Mouse (Mus musculus) forebrain, embryonic 11.5 days (tissue): ENCODE data around the gene Nell1. TPM values are rescaled to one million over a fixed set of nuclear protein-coding genes. Genes with fewer than 3 reads are reported as not detected.

ENCODE experiments used
- ATAC-seq: fragments of 200-750 bp; cut with Nextera tagmentation; replicated peaks from 2 replicates; pipeline ENCODE4 v1.8.0; 2017; ENCODE audit warnings: moderate TSS enrichment; ENCODE audit not compliant: low FRiP score
- DNase-seq: peaks from one replicate; pipeline ENCODE4 v3.0.0-alpha.2; 2017; ENCODE audit warnings: low spot score
- H3K27ac ChIP-seq: fragments of 300-500 bp; sonication (generic); 2 replicates; pipeline ENCODE4 v1.5.1; 2014; ENCODE audit warnings: low read depth, low read length
- H3K27me3 ChIP-seq: fragments of 300-500 bp; sonication (generic); 2 replicates; pipeline ENCODE4 v1.6.1; 2014; ENCODE audit warnings: mild to moderate bottlenecking, low read length, mixed read lengths; ENCODE audit not compliant: control insufficient read depth, insufficient read depth
- H3K36me3 ChIP-seq: fragments of 300-500 bp; sonication (generic); 2 replicates; pipeline ENCODE4 v1.6.1; 2014; ENCODE audit warnings: mild to moderate bottlenecking, low read length, moderate library complexity, mixed read lengths; ENCODE audit not compliant: control insufficient read depth, insufficient read depth
- H3K4me1 ChIP-seq: fragments of 300-500 bp; sonication (generic); replicated peaks from 2 replicates; pipeline ENCODE4 v1.6.1; 2014; ENCODE audit warnings: low read length, mixed read lengths; ENCODE audit not compliant: control insufficient read depth, insufficient read depth
- H3K4me2 ChIP-seq: fragments of 300-500 bp; sonication (generic); 2 replicates; pipeline ENCODE4 v1.6.1; 2014; ENCODE audit warnings: low read depth, mild to moderate bottlenecking, low read length, moderate library complexity, mixed read lengths; ENCODE audit not compliant: severe bottlenecking
- H3K4me3 ChIP-seq: fragments of 300-500 bp; sonication (generic); 2 replicates; pipeline ENCODE4 v1.5.1; 2014; ENCODE audit warnings: low read depth, low read length
- H3K9ac ChIP-seq: fragments of 300-500 bp; sonication (generic); 2 replicates; pipeline ENCODE4 v1.6.1; 2014; ENCODE audit warnings: low read length
- H3K9me3 ChIP-seq: fragments of 300-500 bp; sonication (generic); 2 replicates; pipeline ENCODE4 v1.6.1; 2016; ENCODE audit warnings: low read length, mixed read lengths; ENCODE audit not compliant: control insufficient read depth
- WGBS: fragments of 180-500 bp; shearing (Covaris S2); extraction: QIAGEN DNeasy Blood & Tissue Kit; methylation state at CpG from one replicate; pipeline ENCODE4 v1.1.7; 2014; 5-methylcytosine and 5-hydroxymethylcytosine counted together
- polyA plus RNA-seq: library from polyadenylated mRNA; unstranded; fragments of >200 nt; fragmentation: Nextera tagmentation; extraction: Ambion mirVana; gene quantifications from 2 replicates; pipeline ENCODE4 v1.2.1, GENCODE M21; 2014

Gene Nell1
- polyA plus RNA-seq, 1 experiment from 2014 or later: 0.92 TPM

GRCm38 (mm10) chr7:50551426-50551825 is 576.8 kb downstream of the Nell1 start:
- Histone ChIP-seq H3K4me3 (no peak overlapping the region), H3K9ac (no peak overlapping the region), H3K4me1 (no peaks in the 10 kb centered on the region), H3K36me3 (no peaks in the 10 kb centered on the region), H3K27ac (no peak overlapping the region), H3K9me3 (no peaks in the 10 kb centered on the region), H3K27me3 (no peaks in the 10 kb centered on the region), H3K4me2 (no peak overlapping the region)
- WGBS: 81% methylated on average over 4 of the region's 4 CpGs
- no peak for DNase-seq
- ATAC-seq: no peak

GRCm38 (mm10) chr7:50562708-50563107 is 588.0 kb downstream of the Nell1 start:
- no peak overlapping the region for H3K27ac ChIP-seq
- ATAC-seq (no peak), DNase-seq (no peak)
- H3K4me3 ChIP-seq: no peak overlapping the region
- 83% methylated on average over 3 of the region's 3 CpGs for whole genome bisulfite sequencing
- no peak overlapping the region for H3K4me2 ChIP-seq
- no peaks in the 10 kb centered on the region for H3K27me3 ChIP-seq
- no peak overlapping the region for H3K9ac ChIP-seq
- H3K9me3 ChIP-seq: no peaks in the 10 kb centered on the region
- no peaks in the 10 kb centered on the region for H3K36me3 ChIP-seq
- no peaks in the 10 kb centered on the region for H3K4me1 ChIP-seq

- H3K9ac ChIP-seq: no peak overlapping the region
- H3K27me3 ChIP-seq: no peaks in the 10 kb centered on the region
- H3K4me2 ChIP-seq: no peak overlapping the region
- no peaks in the 10 kb centered on the region for H3K36me3 ChIP-seq
- H3K4me3 ChIP-seq: no peak overlapping the region
- DNase-seq (no peak), ATAC-seq (no peak)
- no peaks in the 10 kb centered on the region for H3K4me1 ChIP-seq
- 81% methylated on average over 7 of the region's 7 CpGs for WGBS
- no peaks in the 10 kb centered on the region for H3K9me3 ChIP-seq
- H3K27ac ChIP-seq: no peak overlapping the region
Measured at GRCm38 (mm10) chr7:50573841-50574240, 599.2 kb downstream of the Nell1 start.

GRCm38 (mm10) chr7:50588642-50589424 is 614.2 kb downstream of the Nell1 start:
- Histone ChIP-seq H3K36me3 (no peaks in the 10 kb centered on the region), H3K9ac (no peak overlapping the region), H3K27ac (no peak overlapping the region), H3K9me3 (no peaks in the 10 kb centered on the region), H3K4me3 (no peak overlapping the region), H3K27me3 (no peaks in the 10 kb centered on the region), H3K4me1 (no peaks in the 10 kb centered on the region), H3K4me2 (no peak overlapping the region)
- DNase-seq (no peak), ATAC-seq (no peak)
- WGBS: 69% methylated on average over 8 of the region's 8 CpGs

GRCm38 (mm10) chr7:50598890-50599289 is 624.2 kb downstream of the Nell1 start, which contains the start of gene 4933405O20Rik:
TSS of gene 4933405O20Rik (plus strand) at chr7:50599190.
- WGBS: 86% methylated on average over 3 of the region's 3 CpGs
- no peak for ATAC-seq
- no peak within 1 kb of the TSS for H3K27ac ChIP-seq
- no peak within 1 kb of the TSS for H3K4me2 ChIP-seq
- DNase-seq: no peak
- no peak within 1 kb of the TSS for H3K4me3 ChIP-seq
- H3K9me3 ChIP-seq: no peaks in the 10 kb centered on the region
- no peaks in the 10 kb centered on the region for H3K27me3 ChIP-seq
- H3K4me1 ChIP-seq: no peaks in the 10 kb centered on the region
- H3K9ac ChIP-seq: no peak within 1 kb of the TSS
- no peaks in the 10 kb centered on the region for H3K36me3 ChIP-seq

GRCm38 (mm10) chr7:50614101-50614500 is 639.4 kb downstream of the Nell1 start:
- Histone ChIP-seq H3K9ac (no peak overlapping the region), H3K4me3 (no peak overlapping the region), H3K27me3 (no peaks in the 10 kb centered on the region), H3K4me2 (no peak overlapping the region), H3K9me3 (no peaks in the 10 kb centered on the region), H3K4me1 (no peaks in the 10 kb centered on the region), H3K36me3 (no peaks in the 10 kb centered on the region), H3K27ac (no peak overlapping the region)
- 82% methylated on average over 2 of the region's 2 CpGs for WGBS
- DNase-seq (no peak), ATAC-seq (no peak)

GRCm38 (mm10) chr7:50629186-50629585 is 654.5 kb downstream of the Nell1 start:
- Histone ChIP-seq H3K27me3 (no peaks in the 10 kb centered on the region), H3K9me3 (no peaks in the 10 kb centered on the region), H3K4me2 (no peak overlapping the region), H3K36me3 (no peaks in the 10 kb centered on the region), H3K9ac (no peak overlapping the region), H3K4me1 (no peaks in the 10 kb centered on the region), H3K27ac (no peak overlapping the region), H3K4me3 (no peak overlapping the region)
- 60% methylated on average over 3 of the region's 3 CpGs for WGBS
- ATAC-seq (no peak), DNase-seq (no peak)

GRCm38 (mm10) chr7:50633147-50633546 is 658.5 kb downstream of the Nell1 start:
- DNase-seq: no peak
- H3K4me1 ChIP-seq: no peaks in the 10 kb centered on the region
- no peaks in the 10 kb centered on the region for H3K27me3 ChIP-seq
- no peak overlapping the region for H3K9ac ChIP-seq
- H3K36me3 ChIP-seq: no peaks in the 10 kb centered on the region
- ATAC-seq: no peak
- H3K27ac ChIP-seq: no peak overlapping the region
- no peak overlapping the region for H3K4me2 ChIP-seq
- no peak overlapping the region for H3K4me3 ChIP-seq
- H3K9me3 ChIP-seq: no peaks in the 10 kb centered on the region
- 54% methylated on average over 2 of the region's 2 CpGs for whole genome bisulfite sequencing

- no peaks in the 10 kb centered on the region for H3K9me3 ChIP-seq
- H3K36me3 ChIP-seq: no peaks in the 10 kb centered on the region
- 76% methylated on average over 4 of the region's 4 CpGs for WGBS
- H3K4me1 ChIP-seq: no peaks in the 10 kb centered on the region
- H3K27ac ChIP-seq: no peak overlapping the region
- no peaks in the 10 kb centered on the region for H3K27me3 ChIP-seq
- ATAC-seq (no peak), DNase-seq (no peak)
- no peak overlapping the region for H3K4me3 ChIP-seq
- no peak overlapping the region for H3K9ac ChIP-seq
- H3K4me2 ChIP-seq: no peak overlapping the region
Measured at GRCm38 (mm10) chr7:50672266-50672665, 697.6 kb downstream of the Nell1 start.
